Comparison of ENCODE assay signal across 10 mouse cellular contexts in genomic region chr9:40321668-40322003, GRCm38 (mm10). TPM values are rescaled to one million over a fixed set of nuclear protein-coding genes. Genes with fewer than 3 reads are reported as not detected.
DNase-seq lines count a peak whose midpoint lies in the region; ATAC-seq and TF ChIP-seq lines count a peak whose summit lies in the region.
"Had no signal": no experiment of that assay in that cellular context is flagged by ENCODE, and none has a peak within 500 bp of the region (broad histone marks: within the 10 kb centered on the region; RNA-seq: fewer than 3 reads in every experiment).

No protein-coding gene starts in this region.

- peak overlapping the region; percentile 82; the same call in 1 of the 2 replicates for H3K27ac ChIP-seq in kidney, embryonic 14.5 days (ENCODE audit: low read depth, low read length)
- 0 out of 2 replicates have a peak overlapping the region, but pooled peaks have one; percentile 34 for H3K27ac ChIP-seq in neural tube, embryonic 13.5 days (replicated peaks)
- H3K27ac ChIP-seq in intestine, postnatal 0 days (ENCODE audit: low read depth, low read length) = peak overlapping the region; percentile 88
- peak overlapping the region; percentile 85 for H3K27ac ChIP-seq in stomach, embryonic 16.5 days (ENCODE audit: low read length)
- no peak overlapping the region for H3K27ac ChIP-seq in forebrain, embryonic 11.5 days (ENCODE audit: low read depth, low read length)

- H3K4me2 ChIP-seq in kidney, embryonic 14.5 days (replicated peaks; ENCODE audit: low read depth, low read length) = no peak overlapping the region
- no peak overlapping the region for H3K4me2 ChIP-seq in neural tube, embryonic 13.5 days
- no peak overlapping the region for H3K4me2 ChIP-seq in intestine, postnatal 0 days (replicated peaks; ENCODE audit: low read depth)
- no peak overlapping the region for H3K4me2 ChIP-seq in stomach, embryonic 16.5 days (ENCODE audit: low read depth, low read length)
- H3K4me2 ChIP-seq in forebrain, embryonic 11.5 days (ENCODE audit: low read depth, low read length, severe bottlenecking) = no peak overlapping the region
- H3K4me2 ChIP-seq: midbrain, embryonic 11.5 days had no signal

- WGBS in kidney, embryonic 14.5 days = 59% methylated on average over 3 of the region's 3 CpGs
- WGBS in neural tube, embryonic 13.5 days = 74% methylated on average over 3 of the region's 3 CpGs
- 35% methylated on average over 3 of the region's 3 CpGs for WGBS in intestine, postnatal 0 days
- WGBS in stomach, embryonic 16.5 days = 39% methylated on average over 3 of the region's 3 CpGs
- WGBS in forebrain, embryonic 11.5 days = 70% methylated on average over 3 of the region's 3 CpGs

- H3K4me3 ChIP-seq in kidney, embryonic 14.5 days (ENCODE audit: low read length) = no peak overlapping the region
- no peak overlapping the region for H3K4me3 ChIP-seq in neural tube, embryonic 13.5 days
- H3K4me3 ChIP-seq in intestine, postnatal 0 days (ENCODE audit: low read depth, low read length) = no peak overlapping the region
- no peak overlapping the region for H3K4me3 ChIP-seq in stomach, embryonic 16.5 days (replicated peaks; ENCODE audit: low read length)
- no peak overlapping the region for H3K4me3 ChIP-seq in forebrain, embryonic 11.5 days (ENCODE audit: low read depth, low read length)

- no peak for ATAC-seq in kidney, embryonic 14.5 days (ENCODE audit: low FRiP score, low TSS enrichment)
- ATAC-seq in neural tube, embryonic 13.5 days (ENCODE audit: low read depth) = no peak
- ATAC-seq in intestine, postnatal 0 days = no peak
- no peak for ATAC-seq in stomach, embryonic 16.5 days (ENCODE audit: insufficient read depth, low FRiP score)
- ATAC-seq in forebrain, embryonic 11.5 days (replicated peaks; ENCODE audit: low FRiP score) = no peak
- ATAC-seq: forebrain, embryonic 14.5 days had no signal

- H3K9ac ChIP-seq in kidney, embryonic 14.5 days (ENCODE audit: low read depth, low read length) = no peak overlapping the region
- no peak overlapping the region for H3K9ac ChIP-seq in neural tube, embryonic 13.5 days
- H3K9ac ChIP-seq in intestine, postnatal 0 days (ENCODE audit: low read depth, low read length) = no peak overlapping the region
- H3K9ac ChIP-seq in stomach, embryonic 16.5 days (ENCODE audit: low read length) = no peak overlapping the region
- no peak overlapping the region for H3K9ac ChIP-seq in forebrain, embryonic 11.5 days (ENCODE audit: low read length)

- no peaks in the 10 kb centered on the region for H3K9me3 ChIP-seq in kidney, embryonic 14.5 days (ENCODE audit: control insufficient read depth, low read length)
- H3K9me3 ChIP-seq in neural tube, embryonic 13.5 days = no peaks in the 10 kb centered on the region
- H3K9me3 ChIP-seq in intestine, postnatal 0 days (ENCODE audit: control insufficient read depth) = no peaks in the 10 kb centered on the region
- no peaks in the 10 kb centered on the region for H3K9me3 ChIP-seq in stomach, embryonic 16.5 days (replicated peaks; ENCODE audit: control insufficient read depth, low read length)
- H3K9me3 ChIP-seq in forebrain, embryonic 11.5 days (ENCODE audit: control insufficient read depth, low read length) = no peaks in the 10 kb centered on the region

- H3K36me3 ChIP-seq in kidney, embryonic 14.5 days (ENCODE audit: control insufficient read depth, insufficient read depth, low read length) = peaks cover 6% of the 10 kb centered on the region; the same call in 1 of the 2 replicates
- peaks cover 40% of the 10 kb centered on the region for H3K36me3 ChIP-seq in neural tube, embryonic 13.5 days
- H3K36me3 ChIP-seq in intestine, postnatal 0 days (ENCODE audit: control insufficient read depth, insufficient read depth) = peaks cover 3% of the 10 kb centered on the region; the same call in 1 of the 2 replicates
- no peaks in the 10 kb centered on the region for H3K36me3 ChIP-seq in stomach, embryonic 16.5 days (ENCODE audit: control insufficient read depth, insufficient read depth, low read length)
- no peaks in the 10 kb centered on the region; the same call in 1 of the 2 replicates for H3K36me3 ChIP-seq in forebrain, embryonic 11.5 days (ENCODE audit: control insufficient read depth, insufficient read depth, low read length)

- H3K27me3 ChIP-seq in kidney, embryonic 14.5 days (ENCODE audit: control insufficient read depth, insufficient read depth, low read length) = no peaks in the 10 kb centered on the region
- H3K27me3 ChIP-seq in neural tube, embryonic 13.5 days = no peaks in the 10 kb centered on the region
- H3K27me3 ChIP-seq in intestine, postnatal 0 days (replicated peaks; ENCODE audit: control insufficient read depth, insufficient read depth, low read length) = no peaks in the 10 kb centered on the region
- H3K27me3 ChIP-seq in stomach, embryonic 16.5 days (ENCODE audit: control insufficient read depth, insufficient read depth, low read length) = no peaks in the 10 kb centered on the region
- H3K27me3 ChIP-seq in forebrain, embryonic 11.5 days (ENCODE audit: control insufficient read depth, insufficient read depth, low read length) = no peaks in the 10 kb centered on the region

- DNase-seq in kidney, postnatal 36 days = no peak
- DNase-seq in neural tube, embryonic 10.5 days (ENCODE audit: extremely low spot score, low spot score) = no peak
- DNase-seq in forebrain, embryonic 11.5 days (ENCODE audit: low spot score) = no peak
- DNase-seq in urinary bladder, postnatal 36 days (ENCODE audit: low spot score in 2 of 2) = no peak

- peaks cover 25% of the 10 kb centered on the region for H3K4me1 ChIP-seq in kidney, embryonic 14.5 days (ENCODE audit: control insufficient read depth, insufficient read depth, low read length)
- H3K4me1 ChIP-seq in neural tube, embryonic 13.5 days (replicated peaks) = peaks cover 11% of the 10 kb centered on the region; the same call in 1 of the 2 replicates
- peaks cover 9% of the 10 kb centered on the region; the same call in 1 of the 2 replicates for H3K4me1 ChIP-seq in intestine, postnatal 0 days (replicated peaks; ENCODE audit: control insufficient read depth, insufficient read depth, low read length)
- peaks cover 12% of the 10 kb centered on the region for H3K4me1 ChIP-seq in stomach, embryonic 16.5 days (ENCODE audit: control insufficient read depth, insufficient read depth, low read length)
- H3K4me1 ChIP-seq in forebrain, embryonic 11.5 days (replicated peaks; ENCODE audit: control insufficient read depth, insufficient read depth, low read length) = no peaks in the 10 kb centered on the region

- no peak for TF ChIP-seq CTCF in intestine, postnatal 0 days (IDR thresholded peaks at IDR 0.05; ENCODE audit: low read depth)

RNA-seq across cellular contexts. Expression of gene Scn3b, which starts 52.6 kb away (rescaled TPM):
- polyA plus RNA-seq in kidney, embryonic 14.5 days (2014; fragmentation: Nextera tagmentation; extraction: Ambion mirVana) = 0.20 and 0.24 TPM in 2 replicates
- polyA plus RNA-seq in neural tube, embryonic 13.5 days (2015; fragmentation: Nextera tagmentation; extraction: Ambion mirVana) = 115 and 121 TPM in 2 replicates
- 1.8 and 2.4 TPM in 2 replicates for polyA plus RNA-seq in intestine, postnatal 0 days (2015; fragmentation: Nextera tagmentation; extraction: Ambion mirVana)
- 4.9 and 7.1 TPM in 2 replicates for polyA plus RNA-seq in stomach, embryonic 16.5 days (2015; fragmentation: Nextera tagmentation; extraction: Ambion mirVana)
- 9.7 and 10.9 TPM in 2 replicates for polyA plus RNA-seq in forebrain, embryonic 11.5 days (2014; fragmentation: Nextera tagmentation; extraction: Ambion mirVana)
